Mouse (Mus musculus): ENCODE measurements around the gene Mmaa.

- TF ChIP-seq CTCF (IDR thresholded peaks at IDR 0.05; ENCODE audit: borderline replicate concordance, insufficient read depth, low read depth, low read length) (no peak), POLR2A (IDR thresholded peaks at IDR 0.05; ENCODE audit: borderline replicate concordance, insufficient read depth, low read length) (no peak)
These were observed 41.0 kb downstream of the Mmaa start for GRCm38 (mm10) chr8:79253742-79254141.

All from cerebellum, adult 2 months (tissue).